Mouse (Mus musculus): ENCODE data around the gene Dab2.

DNA sequence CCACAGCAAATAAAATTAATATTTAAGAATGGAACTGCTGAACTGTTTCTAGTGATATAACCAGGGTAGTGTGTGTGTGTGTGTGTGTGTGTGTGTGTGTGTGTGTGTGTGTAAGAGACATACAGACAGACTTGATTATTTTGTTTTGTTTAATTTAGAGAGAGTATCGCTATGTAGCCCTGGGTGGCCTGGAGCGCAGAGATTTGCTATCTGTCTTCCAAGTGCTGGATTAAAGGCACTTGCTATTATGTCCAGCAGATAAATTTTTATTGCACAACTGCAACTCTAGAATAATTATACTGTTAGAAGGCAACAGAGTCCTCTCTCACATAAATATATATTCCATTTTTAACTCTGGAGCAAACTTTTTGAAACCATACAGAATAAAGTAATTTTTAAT lies 102.8 kb downstream of the Dab2 start:
- TF ChIP-seq CTCF (IDR thresholded peaks at IDR 0.05; ENCODE audit: low read depth) (no peak), EP300 (optimal IDR thresholded peaks at IDR 0.05) (no peak)

All from stomach, postnatal 0 days (tissue).